Mouse (Mus musculus) intestine, embryonic 14.5 days (tissue): ENCODE results near the gene Sap25. TPM values are rescaled to one million over a fixed set of nuclear protein-coding genes. Genes with fewer than 3 reads are reported as not detected.

Experiments used
- ATAC-seq: fragments of 200-750 bp; cut with Nextera tagmentation; replicated peaks from 2 replicates; pipeline ENCODE4 v1.8.0; 2017; ENCODE audit warnings: low read depth, moderate number of reproducible peaks, moderate TSS enrichment, moderate library complexity; ENCODE audit not compliant: low FRiP score, low TSS enrichment
- DNase-seq: peaks from one replicate; pipeline ENCODE4 v3.0.0-alpha.2; 2018; ENCODE audit warnings: low spot score
- H3K27ac ChIP-seq: fragments of 300-500 bp; sonication (generic); 2 replicates; pipeline ENCODE4 v1.5.1; 2014; ENCODE audit warnings: low read depth, mild to moderate bottlenecking, control low read depth
- H3K27me3 ChIP-seq: fragments of 300-500 bp; sonication (generic); replicated peaks from 2 replicates; pipeline ENCODE4 v1.6.1; 2014; ENCODE audit warnings: low read length, control low read depth; ENCODE audit not compliant: control insufficient read depth, insufficient read depth
- H3K36me3 ChIP-seq: fragments of 300-500 bp; sonication (generic); 2 replicates; pipeline ENCODE4 v1.6.1; 2014; ENCODE audit warnings: low read length, control low read depth; ENCODE audit not compliant: control insufficient read depth, insufficient read depth
- H3K4me1 ChIP-seq: fragments of 300-500 bp; sonication (generic); replicated peaks from 2 replicates; pipeline ENCODE4 v1.6.1; 2014; ENCODE audit warnings: low read length, control low read depth, mixed read lengths; ENCODE audit not compliant: control insufficient read depth, insufficient read depth
- H3K4me2 ChIP-seq: fragments of 300-500 bp; sonication (generic); 2 replicates; pipeline ENCODE4 v1.6.1; 2014; ENCODE audit warnings: low read length
- H3K4me3 ChIP-seq: fragments of 300-500 bp; sonication (generic); 2 replicates; pipeline ENCODE4 v1.5.1; 2014; ENCODE audit warnings: low read depth, low read length, control low read depth, mixed read lengths
- H3K9ac ChIP-seq: fragments of 300-500 bp; sonication (generic); 2 replicates; pipeline ENCODE4 v1.6.1; 2014; ENCODE audit warnings: mild to moderate bottlenecking, low read length
- H3K9me3 ChIP-seq: fragments of 300-500 bp; sonication (generic); 2 replicates; pipeline ENCODE4 v1.6.1; 2016; ENCODE audit warnings: low read length, control low read depth; ENCODE audit not compliant: control insufficient read depth
- WGBS: fragments of 180-500 bp; shearing (Covaris S2); extraction: QIAGEN DNeasy Blood & Tissue Kit; methylation state at CpG from one replicate; pipeline ENCODE4 v1.1.7; 2014; 5-methylcytosine and 5-hydroxymethylcytosine counted together
- polyA plus RNA-seq: library from polyadenylated mRNA; unstranded; fragments of >200 nt; fragmentation: Nextera tagmentation; extraction: Ambion mirVana; gene quantifications from 2 replicates; pipeline ENCODE4 v1.2.1, GENCODE M21; 2014

Sap25 gene
- polyA plus RNA-seq, result 6.9 and 10.2 TPM in 2 replicates

DNA sequence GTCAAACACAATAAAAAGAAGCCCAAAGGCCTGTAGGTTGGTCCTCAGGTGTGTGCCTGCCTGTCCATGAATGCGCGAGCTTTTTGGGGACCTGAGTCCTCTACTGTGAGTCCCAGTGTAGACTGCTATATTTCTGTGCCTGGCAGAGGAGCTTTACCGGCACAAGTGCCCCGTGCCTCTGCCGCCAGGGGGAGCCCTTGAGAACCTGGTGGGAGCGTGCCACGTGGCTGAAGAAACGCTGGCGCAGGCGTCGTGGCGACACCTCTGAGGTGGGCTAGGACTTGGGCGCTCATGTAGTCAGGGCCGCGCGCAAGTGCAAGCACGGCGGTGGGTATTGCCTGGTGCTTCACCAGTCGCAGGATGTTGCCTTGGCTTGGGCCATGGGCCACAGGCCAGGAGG, at the start of gene Sap25:
Gene Sap25, plus strand, starts transcription at position 281 of the 400 bp plus-strand sequence.
- Histone ChIP-seq H3K27ac (no peak within 1 kb of the TSS), H3K4me1 (peaks cover 7% of the 10 kb centered on the region; the same call in 1 of the 2 replicates), H3K9ac (no peak within 1 kb of the TSS), H3K4me2 (no peak within 1 kb of the TSS), H3K9me3 (no peaks in the 10 kb centered on the region), H3K36me3 (peaks cover 63% of the 10 kb centered on the region), H3K4me3 (no peak within 1 kb of the TSS), H3K27me3 (peaks cover 28% of the 10 kb centered on the region)
- no peak for ATAC-seq
- 87% methylated on average over 19 of the region's 19 CpGs for WGBS
- no peak for DNase-seq

DNA sequence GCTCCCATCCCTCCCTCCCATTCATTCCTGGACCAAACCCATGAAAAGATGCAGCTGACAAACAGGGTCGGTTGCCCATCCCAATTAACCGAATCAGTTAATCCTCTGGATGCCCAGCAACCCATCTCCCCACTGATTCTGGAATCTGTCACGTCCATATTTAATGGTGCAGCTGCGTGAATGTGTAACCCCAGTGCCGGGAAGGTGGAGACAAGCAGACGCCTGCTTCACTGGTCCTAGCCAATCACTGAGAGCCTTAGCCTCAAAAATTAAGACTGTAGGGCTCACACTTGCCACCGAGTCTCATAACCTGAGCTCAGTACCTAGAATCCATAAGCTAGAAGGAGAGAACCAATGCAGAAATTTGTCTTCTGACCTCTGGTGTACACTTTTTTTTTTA, 45.2 kb upstream of the Sap25 start:
- H3K9ac ChIP-seq, result no peak overlapping the region
- DNase-seq (no peak), ATAC-seq (no peak)
- H3K27ac ChIP-seq, result no peak overlapping the region
- H3K9me3 ChIP-seq, result no peaks in the 10 kb centered on the region
- peaks cover 10% of the 10 kb centered on the region for H3K4me1 ChIP-seq
- WGBS, result 74% methylated on average over 7 of the region's 7 CpGs
- no peaks in the 10 kb centered on the region for H3K27me3 ChIP-seq
- H3K4me2 ChIP-seq, result no peak overlapping the region
- H3K36me3 ChIP-seq, result no peaks in the 10 kb centered on the region
- H3K4me3 ChIP-seq, result no peak overlapping the region

GRCm38 (mm10) chr5:137596601-137597261, 44.4 kb upstream of the Sap25 start:
- peak overlapping the region; percentile 10; the same call in 1 of the 2 replicates for H3K4me3 ChIP-seq
- H3K9ac ChIP-seq, result no peak overlapping the region
- no peak overlapping the region for H3K27ac ChIP-seq
- peaks cover 10% of the 10 kb centered on the region for H3K4me1 ChIP-seq
- no peaks in the 10 kb centered on the region for H3K36me3 ChIP-seq
- H3K9me3 ChIP-seq, result no peaks in the 10 kb centered on the region
- H3K4me2 ChIP-seq, result peak overlapping the region; percentile 35
- DNase-seq (no peak), ATAC-seq (no peak)
- H3K27me3 ChIP-seq, result no peaks in the 10 kb centered on the region
- WGBS, result 35% methylated on average over 26 of the region's 30 CpGs

DNA sequence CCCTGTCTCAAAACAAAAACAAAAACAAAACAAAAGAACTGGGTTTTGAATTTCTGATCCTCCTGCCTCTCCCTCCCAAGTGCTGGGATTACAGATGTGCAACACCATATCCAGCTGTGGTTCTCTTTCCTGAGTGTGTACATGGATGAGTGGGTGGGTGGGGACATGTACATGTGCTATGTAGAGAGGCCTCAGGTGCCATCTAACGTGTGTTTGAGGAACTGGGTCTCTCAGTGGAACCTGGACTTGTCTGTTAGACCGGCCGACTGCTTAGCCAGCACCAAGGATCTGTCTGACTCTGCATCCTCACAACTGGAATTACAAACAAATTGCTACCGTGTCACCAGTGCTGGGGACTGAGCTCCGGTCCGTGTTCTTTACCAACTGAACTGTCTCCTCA, 43.5 kb upstream of the Sap25 start:
- Histone ChIP-seq H3K4me2 (no peak overlapping the region), H3K9me3 (no peaks in the 10 kb centered on the region), H3K27me3 (no peaks in the 10 kb centered on the region), H3K9ac (no peak overlapping the region), H3K36me3 (no peaks in the 10 kb centered on the region), H3K4me3 (no peak overlapping the region), H3K4me1 (peaks cover 14% of the 10 kb centered on the region), H3K27ac (no peak overlapping the region)
- DNase-seq (no peak), ATAC-seq (no peak)
- 96% methylated on average over 6 of the region's 6 CpGs for WGBS

GRCm38 (mm10) chr5:137598100-137598826, 42.9 kb upstream of the Sap25 start:
- no peak for DNase-seq
- no peaks in the 10 kb centered on the region for H3K9me3 ChIP-seq
- no peak overlapping the region for H3K9ac ChIP-seq
- no peaks in the 10 kb centered on the region for H3K36me3 ChIP-seq
- peaks cover 16% of the 10 kb centered on the region for H3K4me1 ChIP-seq
- H3K27me3 ChIP-seq, result no peaks in the 10 kb centered on the region
- ATAC-seq, result no peak
- H3K4me3 ChIP-seq, result no peak overlapping the region
- H3K4me2 ChIP-seq, result no peak overlapping the region
- no peak overlapping the region for H3K27ac ChIP-seq
- WGBS, result 85% methylated on average over 2 of the region's 2 CpGs

GRCm38 (mm10) chr5:137599600-137599999, 41.5 kb upstream of the Sap25 start:
- Histone ChIP-seq H3K4me1 (peaks cover 16% of the 10 kb centered on the region), H3K9ac (peak overlapping the region; percentile 71), H3K27me3 (no peaks in the 10 kb centered on the region), H3K27ac (no peak overlapping the region), H3K4me2 (peak overlapping the region; percentile 77), H3K4me3 (peak overlapping the region; percentile 71), H3K36me3 (0 out of 2 replicates have a peak, but pooled peaks cover 7% of the 10 kb centered on the region), H3K9me3 (no peaks in the 10 kb centered on the region)
- 66% methylated on average over 9 of the region's 9 CpGs for WGBS
- ATAC-seq (no peak), DNase-seq (no peak)

- under 1% methylated on average over 19 of the region's 19 CpGs for WGBS
- Histone ChIP-seq H3K9ac (peak overlapping the region; percentile 71), H3K4me1 (peaks cover 16% of the 10 kb centered on the region), H3K4me2 (peak overlapping the region; percentile 77), H3K27ac (peak overlapping the region; percentile 80; the same call in 1 of the 2 replicates), H3K4me3 (peak overlapping the region; percentile 71), H3K27me3 (no peaks in the 10 kb centered on the region), H3K9me3 (no peaks in the 10 kb centered on the region), H3K36me3 (peaks cover 12% of the 10 kb centered on the region)
- DNase-seq (no peak), ATAC-seq (peak; percentile 65)
Observed at GRCm38 (mm10) chr5:137600281-137600618, 40.9 kb upstream of the Sap25 start.

- ATAC-seq (peak; percentile 93), DNase-seq (peak; percentile 97)
- Histone ChIP-seq H3K27ac (peak within 1 kb of the TSS; percentile 80), H3K4me1 (peaks cover 16% of the 10 kb centered on the region), H3K9me3 (no peaks in the 10 kb centered on the region), H3K36me3 (peaks cover 15% of the 10 kb centered on the region), H3K27me3 (no peaks in the 10 kb centered on the region), H3K4me2 (peak within 1 kb of the TSS; percentile 77), H3K9ac (peak within 1 kb of the TSS; percentile 71), H3K4me3 (peak within 1 kb of the TSS; percentile 71)
- under 1% methylated on average over 41 of the region's 41 CpGs for WGBS
Observed at GRCm38 (mm10) chr5:137600619-137601364, 40.3 kb upstream of the Sap25 start, which contains the start of gene Mospd3. TSS of gene Mospd3 (minus strand) at chr5:137601058.
